Mouse (Mus musculus): Measurements from ENCODE around the gene Ppfia4. TPM values are rescaled to one million over a fixed set of nuclear protein-coding genes. Genes with fewer than 3 reads are reported as not detected.

Gene Ppfia4
- polyA plus RNA-seq (2016; fragmentation: Nextera tagmentation; extraction: Ambion mirVana) = 2.0 and 3.5 TPM in 2 replicates

DNA sequence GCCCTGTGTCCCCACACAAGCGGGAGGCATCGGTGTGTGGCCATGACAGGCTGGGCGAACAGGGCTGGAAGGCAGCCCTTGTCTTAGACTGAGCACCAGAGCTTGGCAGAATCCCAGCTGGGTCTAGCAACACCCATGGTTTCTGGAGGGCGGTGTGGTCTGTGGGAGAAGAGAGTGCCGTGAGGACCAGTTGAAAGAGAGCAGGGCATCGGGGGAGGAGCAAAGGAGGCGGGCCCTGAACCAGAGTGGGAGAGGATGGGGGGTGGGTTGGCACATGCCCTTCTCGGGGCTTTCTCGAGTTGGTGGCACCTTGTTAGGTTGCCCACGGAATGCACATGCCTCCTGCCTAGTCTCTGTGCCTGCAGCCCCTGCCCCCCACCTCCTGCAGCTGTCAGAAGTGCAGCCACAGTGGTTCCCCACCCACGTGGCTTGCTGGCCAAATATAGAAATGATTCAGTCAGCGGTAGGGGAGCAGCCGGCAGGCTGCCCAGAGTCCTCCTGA lies at the start of gene Ppfia4:
TSS of gene Ppfia4 (minus strand) at position 159 of the 502 bp plus-strand sequence.
- Histone ChIP-seq H3K27me3 (ENCODE audit: low read depth, poor library complexity, severe bottlenecking) (no peaks in the 10 kb centered on the region), H3K9me3 (replicated peaks) (no peaks in the 10 kb centered on the region), H3K4me1 (peaks cover 13% of the 10 kb centered on the region; the same call in 1 of the 2 replicates), H3K27ac (replicated peaks) (no peak within 1 kb of the TSS), H3K4me3 (no peak within 1 kb of the TSS), H3K36me3 (no peaks in the 10 kb centered on the region)
- WGBS = 67% methylated on average over 13 of the region's 13 CpGs
- no peak for DNase-seq (ENCODE audit: low spot score)

DNA sequence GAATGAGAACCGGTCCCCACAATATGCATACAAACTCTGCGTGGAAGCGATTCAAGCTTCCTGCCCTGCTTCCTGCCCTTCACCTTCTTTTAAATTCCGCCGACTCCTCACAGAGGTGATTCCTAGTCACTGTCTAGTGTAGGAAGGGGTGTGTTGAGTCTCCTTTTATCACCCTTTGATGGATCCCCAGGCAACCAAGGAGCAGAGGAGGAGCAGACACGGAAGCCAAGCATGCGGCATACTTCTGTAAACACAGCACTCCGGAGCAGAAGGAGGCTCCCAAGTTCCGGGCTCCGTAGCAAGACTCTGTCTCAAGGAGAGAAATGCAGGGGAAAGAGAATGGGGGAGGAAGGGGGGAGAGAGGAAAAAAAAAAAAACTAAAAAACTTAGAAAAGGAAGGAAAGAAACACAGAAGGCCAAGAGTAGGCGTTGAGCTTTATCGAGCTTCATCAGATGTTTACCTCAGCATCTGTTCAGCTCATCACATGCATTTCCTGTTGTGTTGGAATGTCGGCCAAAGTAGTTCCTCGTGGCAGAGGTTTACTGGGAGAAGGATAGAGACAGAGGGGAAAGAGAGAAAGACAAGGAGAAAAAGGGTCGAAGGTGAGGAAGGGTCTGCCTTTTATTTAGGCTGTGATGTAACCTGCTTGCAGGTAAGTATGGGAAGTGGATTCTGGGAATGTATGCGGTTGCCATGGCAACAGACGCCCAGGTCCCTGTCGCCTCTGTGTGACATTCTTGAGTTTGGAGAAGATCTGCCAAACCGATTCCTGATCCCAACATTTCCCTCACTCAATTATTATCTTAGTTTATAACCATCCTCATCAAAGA lies 49.3 kb upstream of the Ppfia4 start:
- peak; percentile 16 for DNase-seq (ENCODE audit: low spot score)
- Histone ChIP-seq H3K27ac (replicated peaks) (no peak overlapping the region), H3K4me3 (peak overlapping the region; percentile 43), H3K4me1 (peaks cover 15% of the 10 kb centered on the region), H3K27me3 (ENCODE audit: low read depth, poor library complexity, severe bottlenecking) (0 out of 2 replicates have a peak, but pooled peaks cover 9% of the 10 kb centered on the region), H3K36me3 (no peaks in the 10 kb centered on the region), H3K9me3 (replicated peaks) (no peaks in the 10 kb centered on the region; the same call in 1 of the 2 replicates)
- WGBS = 17% methylated on average over 19 of the region's 19 CpGs

DNA sequence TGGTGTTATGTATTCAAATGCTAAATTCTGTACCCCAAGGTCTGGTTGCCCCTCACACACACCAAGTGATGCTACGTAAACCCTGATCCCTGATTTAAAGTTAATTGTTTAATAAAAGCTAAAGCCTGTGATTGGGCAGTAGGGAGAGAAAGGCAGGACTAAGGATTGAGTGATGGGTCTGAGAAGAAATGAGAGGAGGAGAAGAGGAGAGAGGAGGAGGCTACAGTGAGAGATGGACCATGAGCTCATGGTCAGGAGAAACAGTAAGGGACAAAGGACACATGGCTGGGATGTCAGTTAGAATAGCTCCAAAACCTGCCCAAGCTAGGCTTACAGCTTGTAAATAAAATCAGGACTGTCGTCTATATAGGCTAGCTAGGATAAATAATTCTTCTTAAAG lies 48.3 kb upstream of the Ppfia4 start:
- no peaks in the 10 kb centered on the region for H3K36me3 ChIP-seq
- 84% methylated on average over 2 of the region's 2 CpGs for WGBS
- H3K4me3 ChIP-seq = no peak overlapping the region
- no peaks in the 10 kb centered on the region; the same call in 1 of the 2 replicates for H3K9me3 ChIP-seq (replicated peaks)
- peaks cover 15% of the 10 kb centered on the region for H3K4me1 ChIP-seq
- no peak overlapping the region for H3K27ac ChIP-seq (replicated peaks)
- 0 out of 2 replicates have a peak, but pooled peaks cover 9% of the 10 kb centered on the region for H3K27me3 ChIP-seq (ENCODE audit: low read depth, poor library complexity, severe bottlenecking)
- no peak for DNase-seq (ENCODE audit: low spot score)

DNA sequence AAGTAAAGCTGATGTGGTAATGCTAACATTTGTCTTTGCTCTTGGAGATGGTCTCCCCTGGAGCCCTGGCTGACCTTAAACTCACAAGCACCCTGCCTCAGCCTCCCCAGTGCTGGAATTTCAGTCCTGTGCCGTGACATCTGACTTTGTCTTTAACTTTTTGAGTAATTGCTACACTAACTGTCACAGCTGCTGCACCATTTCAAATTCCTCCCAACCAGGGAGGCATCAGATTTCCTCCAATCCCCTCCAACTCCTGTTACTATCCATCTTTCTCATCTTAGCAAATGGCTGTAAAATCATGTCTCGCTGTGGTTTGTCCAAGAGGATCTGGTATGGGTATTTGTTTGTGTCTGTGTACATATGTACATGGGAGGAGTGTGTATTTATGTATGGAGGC lies 41.4 kb upstream of the Ppfia4 start:
- 84% methylated on average over 2 of the region's 2 CpGs for WGBS
- Histone ChIP-seq H3K27ac (replicated peaks) (no peak overlapping the region), H3K4me3 (no peak overlapping the region), H3K4me1 (no peaks in the 10 kb centered on the region), H3K9me3 (replicated peaks) (peaks cover 23% of the 10 kb centered on the region; the same call in 1 of the 2 replicates), H3K36me3 (no peaks in the 10 kb centered on the region), H3K27me3 (ENCODE audit: low read depth, poor library complexity, severe bottlenecking) (no peaks in the 10 kb centered on the region)
- DNase-seq (ENCODE audit: low spot score) = no peak

DNA sequence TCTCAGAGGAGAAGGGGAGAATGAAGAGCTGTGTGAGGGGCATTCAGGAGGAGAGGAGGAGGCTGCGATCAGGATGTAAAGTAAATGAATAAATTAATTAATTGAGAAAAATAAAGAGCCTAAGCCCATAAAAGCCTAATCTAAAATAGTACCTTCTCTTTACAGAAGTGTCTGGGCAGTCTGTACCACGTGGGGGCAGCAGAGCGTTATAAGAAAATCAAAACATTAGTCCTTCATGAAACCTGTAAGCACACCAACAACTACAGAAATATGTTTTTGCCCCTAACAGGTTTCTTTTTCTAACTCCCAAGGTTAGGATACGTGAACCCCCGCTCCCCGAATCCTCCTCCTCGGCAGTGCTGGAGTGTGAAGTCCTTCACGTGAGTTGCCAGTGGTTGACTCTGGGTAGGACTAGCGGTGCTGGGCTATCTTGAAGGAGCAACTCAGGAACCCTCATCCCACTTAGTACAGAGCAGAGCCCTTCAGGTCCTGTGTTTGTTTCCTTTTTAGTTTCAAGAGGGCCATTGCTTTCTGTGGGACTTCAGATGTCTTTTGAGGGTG lies 36.1 kb upstream of the Ppfia4 start:
- DNase-seq (ENCODE audit: low spot score) = peak; percentile 26
- 57% methylated on average over 9 of the region's 9 CpGs for WGBS
- no peak overlapping the region for H3K27ac ChIP-seq (replicated peaks)
- H3K4me1 ChIP-seq = no peaks in the 10 kb centered on the region
- H3K4me3 ChIP-seq = no peak overlapping the region
- H3K9me3 ChIP-seq (replicated peaks) = peaks cover 23% of the 10 kb centered on the region; the same call in 1 of the 2 replicates
- H3K27me3 ChIP-seq (ENCODE audit: low read depth, poor library complexity, severe bottlenecking) = no peaks in the 10 kb centered on the region
- no peaks in the 10 kb centered on the region for H3K36me3 ChIP-seq

DNA sequence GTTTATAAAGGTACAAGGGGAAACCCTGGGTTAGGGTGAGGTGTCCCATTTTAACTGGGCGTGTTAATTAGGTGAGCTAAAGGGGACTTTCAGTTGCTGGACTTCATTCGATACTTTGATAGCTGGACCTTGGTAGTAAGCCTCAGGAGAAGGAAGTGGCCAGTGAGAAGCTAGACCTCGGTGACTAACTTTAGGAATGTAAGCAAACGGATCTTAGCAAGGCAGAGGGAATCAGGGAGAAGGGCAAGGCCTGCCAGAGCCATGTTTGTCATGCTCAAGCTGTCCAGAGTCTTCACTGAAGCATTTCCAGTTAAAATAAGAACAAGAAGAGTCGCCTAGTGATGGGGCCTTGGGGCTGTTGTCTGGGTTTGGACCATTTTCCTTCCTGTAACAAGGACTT lies 32.8 kb upstream of the Ppfia4 start:
- H3K4me3 ChIP-seq = no peak overlapping the region
- whole genome bisulfite sequencing = 67% methylated on average over 5 of the region's 5 CpGs
- H3K36me3 ChIP-seq = peaks cover 3% of the 10 kb centered on the region
- no peaks in the 10 kb centered on the region for H3K27me3 ChIP-seq (ENCODE audit: low read depth, poor library complexity, severe bottlenecking)
- peaks cover 13% of the 10 kb centered on the region for H3K4me1 ChIP-seq
- H3K9me3 ChIP-seq (replicated peaks) = peaks cover 10% of the 10 kb centered on the region; the same call in 1 of the 2 replicates
- H3K27ac ChIP-seq (replicated peaks) = no peak overlapping the region
- DNase-seq (ENCODE audit: low spot score) = no peak

DNA sequence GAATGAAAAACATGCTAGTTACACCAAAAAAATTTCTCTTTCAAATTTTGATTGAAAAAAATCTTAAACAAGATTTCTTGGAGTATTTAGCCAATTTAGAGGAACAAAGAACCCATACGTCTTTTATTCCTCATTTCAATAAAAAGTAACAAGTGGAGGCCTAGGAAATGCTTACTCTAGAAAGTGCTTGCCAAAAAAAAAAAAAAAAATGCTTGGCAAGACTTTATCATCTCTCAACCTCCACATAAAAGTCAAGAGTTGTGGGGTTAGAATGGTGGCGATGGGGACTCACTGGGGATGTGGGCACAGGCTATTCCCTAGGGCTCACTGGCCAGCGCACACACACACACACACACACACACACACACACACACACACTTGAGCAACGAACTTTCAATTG lies 30.5 kb upstream of the Ppfia4 start:
- Histone ChIP-seq H3K27me3 (ENCODE audit: low read depth, poor library complexity, severe bottlenecking) (no peaks in the 10 kb centered on the region), H3K4me3 (no peak overlapping the region), H3K27ac (replicated peaks) (no peak overlapping the region), H3K9me3 (replicated peaks) (no peaks in the 10 kb centered on the region), H3K4me1 (peaks cover 15% of the 10 kb centered on the region), H3K36me3 (peaks cover 26% of the 10 kb centered on the region)
- WGBS = 86% methylated on average over 4 of the region's 4 CpGs
- DNase-seq (ENCODE audit: low spot score) = no peak

DNA sequence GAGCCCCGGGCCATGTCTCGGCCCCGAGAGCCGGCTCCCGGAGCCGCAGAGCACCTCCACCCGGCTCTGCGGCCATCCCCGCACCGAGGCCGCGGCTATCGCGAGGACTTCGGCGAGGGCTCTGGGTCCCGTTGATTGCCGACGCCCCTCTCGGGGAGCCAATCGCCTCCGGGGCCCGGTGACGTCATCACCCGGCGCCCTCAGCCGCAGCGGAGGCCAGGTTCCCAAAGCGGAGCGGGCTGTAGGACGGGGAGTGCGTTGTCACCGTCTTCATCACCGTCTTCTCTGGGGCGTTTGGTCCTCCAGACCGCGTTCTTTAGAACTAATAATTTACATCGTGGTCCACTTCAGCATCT lies 29.1 kb upstream of the Ppfia4 start, which contains the start of gene Tmem183a:
TSS of gene Tmem183a (minus strand) at position 123 of the 356 bp plus-strand sequence.
- Histone ChIP-seq H3K9me3 (replicated peaks) (no peaks in the 10 kb centered on the region), H3K4me1 (peaks cover 15% of the 10 kb centered on the region), H3K4me3 (peak within 1 kb of the TSS; percentile 93), H3K27me3 (ENCODE audit: low read depth, poor library complexity, severe bottlenecking) (no peaks in the 10 kb centered on the region), H3K27ac (replicated peaks) (peak within 1 kb of the TSS; percentile 93), H3K36me3 (peaks cover 39% of the 10 kb centered on the region)
- peak; percentile 96 for DNase-seq (ENCODE audit: low spot score)
- under 1% methylated on average over 38 of the region's 38 CpGs for WGBS

DNA sequence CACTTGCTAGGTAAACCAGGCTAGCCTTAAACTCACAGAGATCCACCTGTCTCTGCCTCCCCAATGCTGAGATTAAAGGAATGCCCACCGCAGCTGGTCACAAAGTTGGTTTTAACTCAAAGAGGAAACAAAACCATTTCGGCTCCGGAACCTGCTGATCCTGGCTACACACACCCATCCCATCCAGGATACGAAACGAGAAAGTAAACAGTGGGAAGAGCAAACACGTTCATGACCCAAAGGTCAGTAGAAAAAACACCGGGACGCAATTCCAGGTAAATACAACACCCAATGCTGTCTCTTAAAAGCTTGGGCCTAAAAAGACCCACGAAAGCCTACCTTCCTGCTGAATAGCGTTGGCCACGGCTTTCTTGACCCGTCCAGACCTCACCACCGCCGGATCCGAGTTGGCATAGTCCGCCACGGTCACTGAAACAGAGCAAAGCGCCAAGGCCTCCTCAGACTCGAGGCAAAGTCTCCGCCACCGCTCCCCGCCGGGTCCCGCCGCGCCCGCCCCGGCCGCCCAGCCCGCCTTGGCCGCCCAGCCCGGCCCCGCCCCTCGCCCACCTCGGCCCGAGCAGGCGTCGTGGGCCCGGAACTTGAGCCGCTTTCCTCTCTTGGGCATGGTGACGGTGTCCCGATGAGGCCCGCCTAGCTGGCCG lies 28.6 kb upstream of the Ppfia4 start:
- Histone ChIP-seq H3K4me1 (peaks cover 15% of the 10 kb centered on the region), H3K27me3 (ENCODE audit: low read depth, poor library complexity, severe bottlenecking) (no peaks in the 10 kb centered on the region), H3K36me3 (peaks cover 44% of the 10 kb centered on the region), H3K9me3 (replicated peaks) (no peaks in the 10 kb centered on the region), H3K27ac (replicated peaks) (peak overlapping the region; percentile 93), H3K4me3 (peak overlapping the region; percentile 93)
- DNase-seq (ENCODE audit: low spot score) = no peak
- 1% methylated on average over 44 of the region's 44 CpGs for WGBS

DNA sequence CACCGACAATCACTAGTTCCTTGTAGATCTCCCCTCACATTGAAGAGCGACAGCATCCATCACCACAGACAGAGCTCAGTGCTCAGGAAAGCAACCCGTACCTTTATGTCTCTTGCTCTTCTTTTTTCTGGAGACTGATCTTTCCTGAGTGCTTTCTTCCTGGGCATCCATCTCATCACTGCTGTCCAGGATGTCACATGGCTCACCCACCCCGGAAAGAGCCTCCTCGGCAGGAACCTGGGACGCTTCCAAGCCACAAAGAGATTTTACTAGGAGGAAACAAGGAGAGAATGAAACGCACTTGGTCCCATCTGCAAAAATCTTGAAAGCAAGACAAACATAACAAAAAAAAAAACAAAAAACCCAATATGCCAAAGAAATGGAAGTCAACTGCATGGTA lies 27.9 kb upstream of the Ppfia4 start:
- H3K4me1 ChIP-seq = peaks cover 15% of the 10 kb centered on the region
- H3K9me3 ChIP-seq (replicated peaks) = no peaks in the 10 kb centered on the region
- peaks cover 51% of the 10 kb centered on the region for H3K36me3 ChIP-seq
- no peaks in the 10 kb centered on the region for H3K27me3 ChIP-seq (ENCODE audit: low read depth, poor library complexity, severe bottlenecking)
- H3K27ac ChIP-seq (replicated peaks) = no peak overlapping the region
- WGBS = 85% methylated on average over 7 of the region's 7 CpGs
- no peak for DNase-seq (ENCODE audit: low spot score)
- H3K4me3 ChIP-seq = peak overlapping the region; percentile 93

DNA sequence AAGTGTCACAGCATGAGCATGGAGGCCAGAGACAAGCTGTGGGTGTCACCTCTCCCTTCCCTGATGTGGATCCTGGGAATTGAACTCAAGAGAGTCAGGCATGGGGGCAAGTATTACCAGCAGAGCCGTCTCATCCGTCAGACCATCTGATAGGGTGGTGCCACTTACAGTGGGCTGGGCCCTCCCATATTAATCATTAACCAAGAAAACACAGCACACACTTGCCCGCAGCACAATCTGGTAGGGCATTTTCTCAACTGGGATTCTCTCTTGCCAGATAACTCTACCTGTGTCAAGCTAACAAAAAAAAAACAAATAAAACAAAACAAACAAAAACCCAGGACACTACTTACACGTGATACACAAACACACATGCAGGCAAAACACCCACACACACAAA lies 24.7 kb upstream of the Ppfia4 start:
- DNase-seq (ENCODE audit: low spot score) = no peak
- Histone ChIP-seq H3K4me3 (no peak overlapping the region), H3K36me3 (peaks cover 83% of the 10 kb centered on the region), H3K9me3 (replicated peaks) (no peaks in the 10 kb centered on the region), H3K27ac (replicated peaks) (no peak overlapping the region), H3K27me3 (ENCODE audit: low read depth, poor library complexity, severe bottlenecking) (no peaks in the 10 kb centered on the region), H3K4me1 (peaks cover 12% of the 10 kb centered on the region)
- 94% methylated on average over 4 of the region's 4 CpGs for WGBS

DNA sequence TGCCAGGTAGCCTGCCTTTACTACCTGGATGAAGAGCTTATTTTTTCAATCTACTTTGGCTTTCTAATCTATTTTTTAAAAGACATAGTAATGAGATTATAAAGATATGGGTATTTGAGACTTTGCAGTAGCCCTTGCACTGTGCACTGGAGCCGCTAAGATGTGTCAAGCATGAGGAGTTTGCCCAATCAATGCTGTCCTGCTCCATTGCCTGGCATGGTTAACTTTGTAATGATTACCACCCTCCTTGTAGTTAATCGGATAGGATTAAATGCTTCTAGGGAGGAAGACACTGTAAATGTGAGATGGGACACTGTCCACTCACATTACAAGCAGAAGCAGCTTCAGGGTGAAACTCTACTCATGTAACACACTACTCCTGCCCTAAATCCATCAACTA lies 20.6 kb upstream of the Ppfia4 start:
- Histone ChIP-seq H3K27me3 (ENCODE audit: low read depth, poor library complexity, severe bottlenecking) (no peaks in the 10 kb centered on the region), H3K36me3 (peaks cover 96% of the 10 kb centered on the region), H3K4me3 (no peak overlapping the region), H3K4me1 (no peaks in the 10 kb centered on the region), H3K27ac (replicated peaks) (no peak overlapping the region), H3K9me3 (replicated peaks) (no peaks in the 10 kb centered on the region)
- 87% methylated on average over 2 of the region's 2 CpGs for WGBS
- DNase-seq (ENCODE audit: low spot score) = no peak
